Mouse (Mus musculus): ENCODE measurements around the gene Cd300ld3. TPM values are rescaled to one million over a fixed set of nuclear protein-coding genes. Genes with fewer than 3 reads are reported as not detected.
"Not testable (repeated sequence)": the region's sequence is repeated elsewhere in the genome, so short reads cannot be mapped to it uniquely, and the experiment has no call there.

Gene Cd300ld3
- polyA plus RNA-seq, 1 experiment from 2014 or later, result not detected

GRCm38 (mm10) chr11:115026912-115027311 lies 21.3 kb downstream of the Cd300ld3 start, which contains the start of gene Cd300ld4:
Gene Cd300ld4, minus strand, starts transcription at chr11:115027012.
- not testable (repeated sequence) for H3K27me3 ChIP-seq (ENCODE audit: control insufficient read depth, insufficient read depth, low read length); H3K4me2 ChIP-seq (replicated peaks; ENCODE audit: low read depth, low read length); H3K4me3 ChIP-seq (ENCODE audit: low read length); ATAC-seq (ENCODE audit: low FRiP score, low TSS enrichment); H3K9me3 ChIP-seq (ENCODE audit: control insufficient read depth, low read length); H3K4me1 ChIP-seq (ENCODE audit: control insufficient read depth, insufficient read depth, low read length); H3K36me3 ChIP-seq (ENCODE audit: control insufficient read depth, insufficient read depth, low read length); H3K9ac ChIP-seq (ENCODE audit: low read depth, low read length); H3K27ac ChIP-seq (ENCODE audit: low read depth, low read length)
- WGBS, result no CpG with 5 or more reads among the region's 6 CpGs

GRCm38 (mm10) chr11:115016093-115016492 lies 32.1 kb downstream of the Cd300ld3 start, which contains the start of gene Cd300ld2:
Gene Cd300ld2, minus strand, starts transcription at chr11:115016193.
- not testable (repeated sequence) for H3K27me3 ChIP-seq (ENCODE audit: control insufficient read depth, insufficient read depth, low read length); ATAC-seq (ENCODE audit: low FRiP score, low TSS enrichment); H3K9ac ChIP-seq (ENCODE audit: low read depth, low read length); H3K36me3 ChIP-seq (ENCODE audit: control insufficient read depth, insufficient read depth, low read length); H3K27ac ChIP-seq (ENCODE audit: low read depth, low read length); H3K4me1 ChIP-seq (ENCODE audit: control insufficient read depth, insufficient read depth, low read length); H3K9me3 ChIP-seq (ENCODE audit: control insufficient read depth, low read length); H3K4me3 ChIP-seq (ENCODE audit: low read length); H3K4me2 ChIP-seq (replicated peaks; ENCODE audit: low read depth, low read length)
- WGBS, result no CpG with 5 or more reads among the region's 7 CpGs

- 84% methylated on average over 5 of the region's 5 CpGs for WGBS
- no peak overlapping the region for H3K4me3 ChIP-seq (ENCODE audit: low read length)
- H3K9me3 ChIP-seq (ENCODE audit: control insufficient read depth, low read length), result no peaks in the 10 kb centered on the region
- no peaks in the 10 kb centered on the region for H3K36me3 ChIP-seq (ENCODE audit: control insufficient read depth, insufficient read depth, low read length)
- H3K9ac ChIP-seq (ENCODE audit: low read depth, low read length), result no peak overlapping the region
- no peaks in the 10 kb centered on the region for H3K4me1 ChIP-seq (ENCODE audit: control insufficient read depth, insufficient read depth, low read length)
- H3K27ac ChIP-seq (ENCODE audit: low read depth, low read length), result no peak overlapping the region
- no peak for ATAC-seq (ENCODE audit: low FRiP score, low TSS enrichment)
- H3K27me3 ChIP-seq (ENCODE audit: control insufficient read depth, insufficient read depth, low read length), result no peaks in the 10 kb centered on the region
- no peak overlapping the region for H3K4me2 ChIP-seq (replicated peaks; ENCODE audit: low read depth, low read length)
These were observed 44.1 kb downstream of the Cd300ld3 start for GRCm38 (mm10) chr11:115004070-115004469.

- Histone ChIP-seq H3K36me3 (ENCODE audit: control insufficient read depth, insufficient read depth, low read length) (no peaks in the 10 kb centered on the region), H3K4me3 (ENCODE audit: low read length) (no peak within 1 kb of the TSS), H3K27ac (ENCODE audit: low read depth, low read length) (no peak within 1 kb of the TSS), H3K4me1 (ENCODE audit: control insufficient read depth, insufficient read depth, low read length) (no peaks in the 10 kb centered on the region), H3K27me3 (ENCODE audit: control insufficient read depth, insufficient read depth, low read length) (no peaks in the 10 kb centered on the region), H3K4me2 (replicated peaks; ENCODE audit: low read depth, low read length) (no peak within 1 kb of the TSS), H3K9ac (ENCODE audit: low read depth, low read length) (no peak within 1 kb of the TSS), H3K9me3 (ENCODE audit: control insufficient read depth, low read length) (no peaks in the 10 kb centered on the region)
- 78% methylated on average over 7 of the region's 7 CpGs for WGBS
- no peak for ATAC-seq (ENCODE audit: low FRiP score, low TSS enrichment)
These were observed 46.7 kb downstream of the Cd300ld3 start, which contains the start of gene Cd300c2 for GRCm38 (mm10) chr11:115001474-115002040. Gene Cd300c2, minus strand, starts transcription at chr11:115001880.

Other genes starting within 250 kb of the Cd300ld3 start
- gene Gpr142, start 249.5 kb downstream of the Cd300ld3 start, polyA plus RNA-seq (2014; fragmentation: Nextera tagmentation; extraction: Ambion mirVana), result 0.19 TPM in 1 of 2 replicates, not detected in the other
- 49.9 and 105 TPM in 2 replicates for gene Gprc5c, start 197.3 kb downstream of the Cd300ld3 start, polyA plus RNA-seq (2014; fragmentation: Nextera tagmentation; extraction: Ambion mirVana)
- 0.91 and 1.2 TPM in 2 replicates for gene Cd300a, start 158.4 kb downstream of the Cd300ld3 start, polyA plus RNA-seq (2014; fragmentation: Nextera tagmentation; extraction: Ambion mirVana)
- gene Cd300lb, start 114.0 kb downstream of the Cd300ld3 start, polyA plus RNA-seq (2014; fragmentation: Nextera tagmentation; extraction: Ambion mirVana), result 0.21 and 0.49 TPM in 2 replicates
- not detected in 2 replicates for gene Cd300c, start 79.3 kb downstream of the Cd300ld3 start, polyA plus RNA-seq (2014; fragmentation: Nextera tagmentation; extraction: Ambion mirVana)
- gene Cd300ld, start 58.5 kb downstream of the Cd300ld3 start, polyA plus RNA-seq (2014; fragmentation: Nextera tagmentation; extraction: Ambion mirVana), result 0.21 and 0.32 TPM in 2 replicates
- 1.2 and 1.3 TPM in 2 replicates for gene Cd300c2, start 46.5 kb downstream of the Cd300ld3 start, polyA plus RNA-seq (2014; fragmentation: Nextera tagmentation; extraction: Ambion mirVana)
- gene Cd300ld2, start 32.2 kb downstream of the Cd300ld3 start, polyA plus RNA-seq (2014; fragmentation: Nextera tagmentation; extraction: Ambion mirVana), result not detected in 2 replicates
- not detected in 2 replicates for gene Cd300ld4, start 21.4 kb downstream of the Cd300ld3 start, polyA plus RNA-seq (2014; fragmentation: Nextera tagmentation; extraction: Ambion mirVana)
- not detected in 2 replicates for gene Cd300ld5, start 10.6 kb downstream of the Cd300ld3 start, polyA plus RNA-seq (2014; fragmentation: Nextera tagmentation; extraction: Ambion mirVana)
- gene Cd300e, start 13.8 kb upstream of the Cd300ld3 start, polyA plus RNA-seq (2014; fragmentation: Nextera tagmentation; extraction: Ambion mirVana), result not detected in 2 replicates
- 0.96 and 1.2 TPM in 2 replicates for gene Rab37, start 43.0 kb upstream of the Cd300ld3 start, polyA plus RNA-seq (2014; fragmentation: Nextera tagmentation; extraction: Ambion mirVana)
- gene Cd300lf, start 85.6 kb upstream of the Cd300ld3 start, polyA plus RNA-seq (2014; fragmentation: Nextera tagmentation; extraction: Ambion mirVana), result 0.26 TPM in 2 replicates
- gene Slc9a3r1, start 114.9 kb upstream of the Cd300ld3 start, polyA plus RNA-seq (2014; fragmentation: Nextera tagmentation; extraction: Ambion mirVana), result 81.5 and 110 TPM in 2 replicates
- gene Tmem104, start 139.1 kb upstream of the Cd300ld3 start, polyA plus RNA-seq (2014; fragmentation: Nextera tagmentation; extraction: Ambion mirVana), result 6.3 and 10.3 TPM in 2 replicates
- 18.2 and 18.4 TPM in 2 replicates for gene Nat9, start 139.4 kb upstream of the Cd300ld3 start, polyA plus RNA-seq (2014; fragmentation: Nextera tagmentation; extraction: Ambion mirVana)
- gene Grin2c, start 218.8 kb upstream of the Cd300ld3 start, polyA plus RNA-seq (2014; fragmentation: Nextera tagmentation; extraction: Ambion mirVana), result not detected in 2 replicates
- 9.2 and 13.1 TPM in 2 replicates for gene Fdxr, start 228.6 kb upstream of the Cd300ld3 start, polyA plus RNA-seq (2014; fragmentation: Nextera tagmentation; extraction: Ambion mirVana)
- gene Fads6, start 249.3 kb upstream of the Cd300ld3 start, polyA plus RNA-seq (2014; fragmentation: Nextera tagmentation; extraction: Ambion mirVana), result 0.32 and 0.39 TPM in 2 replicates

Measured in kidney, embryonic 14.5 days (tissue).